Mouse (Mus musculus) ES-E14 (cell line): ENCODE measurements at regions not wholly inside any gene's neighbourhood (a gene's known extent, or its start where the extent isn't known, plus 50 kb on each side); places are given as distances from the start of the nearest gene placed in this dataset.

ENCODE experiments used
- HCFC1 ChIP-seq: IDR thresholded peaks from 2 replicates; pipeline ENCODE4 v1.6.1; 2012; ENCODE audit warnings: low read length, inconsistent platforms, borderline replicate concordance; ENCODE audit not compliant: insufficient read depth
- MAFK ChIP-seq: IDR thresholded peaks from 2 replicates; pipeline ENCODE4 v1.6.1; 2014; ENCODE audit warnings: mild to moderate bottlenecking, low read depth, low read length, inconsistent platforms; ENCODE audit not compliant: insufficient read depth
- ZC3H11A ChIP-seq: IDR thresholded peaks from 2 replicates; pipeline ENCODE4 v1.6.1; 2012; ENCODE audit warnings: low read depth, mild to moderate bottlenecking, inconsistent platforms, low read length, borderline replicate concordance
- ZNF384 ChIP-seq: IDR thresholded peaks from 2 replicates; pipeline ENCODE4 v1.6.1; 2012; ENCODE audit warnings: low read depth, low read length, inconsistent platforms

- TF ChIP-seq HCFC1 (no peak), ZNF384 (no peak), MAFK (no peak), ZC3H11A (peak; percentile 18; the same call in 1 of the 2 replicates)
These were observed 222.4 kb upstream of the Eif4g2 start for GRCm38 (mm10) chr7:111305196-111305595.
